Mouse (Mus musculus): ENCODE measurements around the gene Mdc1. TPM values are rescaled to one million over a fixed set of nuclear protein-coding genes. Genes with fewer than 3 reads are reported as not detected.

The Mdc1 gene
- total RNA-seq, 2 experiments from 2014 or later = 18.4 to 74.8 TPM

- peak; percentile 18 for ATAC-seq (replicated peaks; ENCODE audit: low FRiP score, low TSS enrichment, poor library complexity, severe bottlenecking)
Measured at GRCm38 (mm10) chr17:35821439-35822430, 19.6 kb upstream of the Mdc1 start, which contains the start of gene Ier3. Ier3 (plus strand) TSS chr17:35821684.

GRCm38 (mm10) chr17:35822564-35822963 is 18.8 kb upstream of the Mdc1 start:
- ATAC-seq (replicated peaks; ENCODE audit: low FRiP score, low TSS enrichment, poor library complexity, severe bottlenecking) = no peak; the same call in 1 of the 2 replicates

- peak; percentile 74 for ATAC-seq (replicated peaks; ENCODE audit: low FRiP score, low TSS enrichment, poor library complexity, severe bottlenecking)
Measured at GRCm38 (mm10) chr17:35822964-35823937, 18.1 kb upstream of the Mdc1 start, which contains the start of gene Flot1. Flot1 (plus strand) TSS chr17:35823230.

GRCm38 (mm10) chr17:35824402-35824801 is 16.9 kb upstream of the Mdc1 start:
- no peak for ATAC-seq (replicated peaks; ENCODE audit: low FRiP score, low TSS enrichment, poor library complexity, severe bottlenecking)

- no peak for ATAC-seq (replicated peaks; ENCODE audit: low FRiP score, low TSS enrichment, poor library complexity, severe bottlenecking)
Measured at GRCm38 (mm10) chr17:35825109-35825850, 16.0 kb upstream of the Mdc1 start.

- peak; percentile 90 for ATAC-seq (replicated peaks; ENCODE audit: low FRiP score, low TSS enrichment, poor library complexity, severe bottlenecking)
Measured at GRCm38 (mm10) chr17:35829737-35830136, 11.6 kb upstream of the Mdc1 start.

GRCm38 (mm10) chr17:35832400-35833238 is 8.7 kb upstream of the Mdc1 start:
- ATAC-seq (replicated peaks; ENCODE audit: low FRiP score, low TSS enrichment, poor library complexity, severe bottlenecking) = no peak

GRCm38 (mm10) chr17:35833239-35833751 is 8.0 kb upstream of the Mdc1 start:
- ATAC-seq (replicated peaks; ENCODE audit: low FRiP score, low TSS enrichment, poor library complexity, severe bottlenecking) = no peak

GRCm38 (mm10) chr17:35833894-35834293 is 7.4 kb upstream of the Mdc1 start:
- no peak for ATAC-seq (replicated peaks; ENCODE audit: low FRiP score, low TSS enrichment, poor library complexity, severe bottlenecking)

GRCm38 (mm10) chr17:35834696-35835422 is 6.5 kb upstream of the Mdc1 start:
- ATAC-seq (replicated peaks; ENCODE audit: low FRiP score, low TSS enrichment, poor library complexity, severe bottlenecking) = no peak

- no peak for ATAC-seq (replicated peaks; ENCODE audit: low FRiP score, low TSS enrichment, poor library complexity, severe bottlenecking)
Measured at GRCm38 (mm10) chr17:35835424-35836140, 5.7 kb upstream of the Mdc1 start.

GRCm38 (mm10) chr17:35836178-35836965 is 4.9 kb upstream of the Mdc1 start:
- ATAC-seq (replicated peaks; ENCODE audit: low FRiP score, low TSS enrichment, poor library complexity, severe bottlenecking) = no peak

GRCm38 (mm10) chr17:35836991-35837422 is 4.3 kb upstream of the Mdc1 start:
- peak; percentile 8; the same call in 1 of the 2 replicates for ATAC-seq (replicated peaks; ENCODE audit: low FRiP score, low TSS enrichment, poor library complexity, severe bottlenecking)

- no peak for ATAC-seq (replicated peaks; ENCODE audit: low FRiP score, low TSS enrichment, poor library complexity, severe bottlenecking)
Measured at GRCm38 (mm10) chr17:35837487-35837886, 3.8 kb upstream of the Mdc1 start.

- ATAC-seq (replicated peaks; ENCODE audit: low FRiP score, low TSS enrichment, poor library complexity, severe bottlenecking) = peak; percentile 57
Measured at GRCm38 (mm10) chr17:35838122-35838544, 3.2 kb upstream of the Mdc1 start, which contains the start of gene Tubb5. Tubb5 (minus strand) TSS chr17:35838306.

GRCm38 (mm10) chr17:35838570-35838969 is 2.7 kb upstream of the Mdc1 start:
- ATAC-seq (replicated peaks; ENCODE audit: low FRiP score, low TSS enrichment, poor library complexity, severe bottlenecking) = no peak

Measured in megakaryocyte-erythroid progenitor cell, adult 5-6 weeks (primary cell).